Mouse (Mus musculus) lung, postnatal 0 days (tissue): Measurements from ENCODE around the gene Ergic1.

Experiments
- CTCF ChIP-seq: IDR thresholded peaks from 2 replicates; pipeline ENCODE4 v1.5.1; 2016; ENCODE audit warnings: antibody characterized with exemption, mild to moderate bottlenecking
- EP300 ChIP-seq: IDR thresholded peaks from 2 replicates; pipeline ENCODE4 v1.6.1; 2016; ENCODE audit warnings: antibody characterized with exemption, mild to moderate bottlenecking, control low read depth

DNA sequence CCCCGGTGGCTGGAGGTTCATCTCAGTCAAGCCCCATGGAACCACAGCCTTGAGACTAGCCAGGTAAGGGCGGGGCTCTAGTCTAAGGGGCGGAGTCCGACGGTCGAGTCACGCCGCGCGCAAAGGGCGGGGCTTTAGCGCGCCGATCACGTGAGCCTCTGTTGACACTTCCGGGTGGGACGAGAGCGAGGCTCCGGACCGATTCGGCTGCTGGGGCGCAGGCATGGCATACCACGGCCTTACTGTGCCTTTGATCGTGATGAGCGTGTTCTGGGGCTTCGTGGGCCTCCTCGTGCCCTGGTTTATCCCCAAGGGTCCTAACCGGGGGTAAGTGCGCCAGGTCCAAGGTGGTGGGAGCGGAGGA lies 114.9 kb downstream of the Ergic1 start:
- TF ChIP-seq CTCF (no peak), EP300 (no peak)
